Mouse (Mus musculus) left cerebral cortex, adult 8-10 months (tissue): ENCODE measurements at regions not wholly inside any gene's neighbourhood (a gene's known extent, or its start where the extent isn't known, plus 50 kb on each side); places are given as distances from the start of the nearest gene placed in this dataset.
"Not testable (repeated sequence)": the region's sequence is repeated elsewhere in the genome, so short reads cannot be mapped to it uniquely, and the experiment has no call there.

ENCODE experiments used
- DNase-seq, 2 experiments: peaks; one replicate each; pipeline ENCODE4 v3.0.0; 2022; ENCODE audit warnings: low spot score in 2 of 2

- DNase-seq, result no peak
These were observed 398.4 kb upstream of the Gm10801 start for GRCm38 (mm10) chr2:98263641-98264040.

- DNase-seq, result no peak
These were observed 392.5 kb upstream of the Gm10801 start for GRCm38 (mm10) chr2:98269562-98269961.

- DNase-seq, result peak in 1 of 2 experiments; percentile 61
These were observed 375.2 kb upstream of the Gm10801 start for GRCm38 (mm10) chr2:98286796-98287352.

- not testable (repeated sequence) for DNase-seq
These were observed 332.0 kb upstream of the Gm10801 start for GRCm38 (mm10) chr2:98330025-98330424.

- no peak for DNase-seq
These were observed 307.8 kb upstream of the Gm10801 start for GRCm38 (mm10) chr2:98354200-98354599.

- no peak for DNase-seq
These were observed 282.8 kb upstream of the Gm10801 start for GRCm38 (mm10) chr2:98379211-98379610.
